Mouse (Mus musculus) stomach, postnatal 0 days (tissue): ENCODE results near the gene Ostf1. TPM values are rescaled to one million over a fixed set of nuclear protein-coding genes. Genes with fewer than 3 reads are reported as not detected.

ENCODE experiments used
- ATAC-seq: fragments of 200-750 bp; cut with Nextera tagmentation; 2 replicates; pipeline ENCODE4 v1.8.0; 2017; ENCODE audit not compliant: low FRiP score, low TSS enrichment
- DNase-seq: peaks from one replicate; pipeline ENCODE4 v3.0.0-alpha.2; 2016; ENCODE audit warnings: low spot score
- H3K27ac ChIP-seq: fragments of 300-500 bp; sonication (generic); replicated peaks from 2 replicates; pipeline ENCODE4 v1.5.1; 2014; ENCODE audit warnings: mild to moderate bottlenecking, control low read depth
- H3K27me3 ChIP-seq: fragments of 300-500 bp; sonication (generic); 2 replicates; pipeline ENCODE4 v1.6.1; 2014; ENCODE audit warnings: low read length; ENCODE audit not compliant: control insufficient read depth, insufficient read depth
- H3K36me3 ChIP-seq: fragments of 300-500 bp; sonication (generic); 2 replicates; pipeline ENCODE4 v1.6.1; 2014; ENCODE audit warnings: low read length, mixed read lengths; ENCODE audit not compliant: control insufficient read depth, insufficient read depth
- H3K4me1 ChIP-seq: fragments of 300-500 bp; sonication (generic); replicated peaks from 2 replicates; pipeline ENCODE4 v1.6.1; 2014; ENCODE audit warnings: antibody characterized with exemption; ENCODE audit not compliant: control insufficient read depth, insufficient read depth
- H3K4me2 ChIP-seq: fragments of 300-500 bp; sonication (generic); replicated peaks from 2 replicates; pipeline ENCODE4 v1.6.1; 2014; ENCODE audit warnings: low read depth, mild to moderate bottlenecking, control low read depth, moderate library complexity
- H3K4me3 ChIP-seq: fragments of 300-500 bp; sonication (generic); 2 replicates; pipeline ENCODE4 v1.5.1; 2014; ENCODE audit warnings: low read depth, low read length, control low read depth
- H3K9ac ChIP-seq: fragments of 300-500 bp; sonication (generic); 2 replicates; pipeline ENCODE4 v1.6.1; 2014; ENCODE audit warnings: mild to moderate bottlenecking, low read length, control low read depth, mixed read lengths
- H3K9me3 ChIP-seq: fragments of 300-500 bp; sonication (generic); 2 replicates; pipeline ENCODE4 v1.6.1; 2016; ENCODE audit warnings: low read length; ENCODE audit not compliant: control insufficient read depth
- CTCF ChIP-seq: IDR thresholded peaks from 2 replicates; pipeline ENCODE4 v1.5.1; 2016; ENCODE audit warnings: antibody characterized with exemption, low read depth, mild to moderate bottlenecking, moderate library complexity
- EP300 ChIP-seq: optimal IDR thresholded peaks from 2 replicates; pipeline ENCODE3; 2016; ENCODE audit warnings: antibody characterized with exemption
- WGBS: fragments of 180-500 bp; shearing (Covaris S2); extraction: QIAGEN DNeasy Blood & Tissue Kit; methylation state at CpG from one replicate; pipeline ENCODE4 v1.1.7; 2014; 5-methylcytosine and 5-hydroxymethylcytosine counted together
- polyA plus RNA-seq: library from polyadenylated mRNA; unstranded; fragments of >200 nt; fragmentation: Nextera tagmentation; extraction: Ambion mirVana; gene quantifications from 2 replicates; pipeline ENCODE4 v1.2.1, GENCODE M21; 2015

Ostf1 gene
- polyA plus RNA-seq, 1 experiment from 2014 or later = 129 TPM

- DNase-seq (no peak), ATAC-seq (no peak)
- Histone ChIP-seq H3K27ac (no peak overlapping the region), H3K4me3 (no peak overlapping the region), H3K4me1 (peaks cover 6% of the 10 kb centered on the region; the same call in 1 of the 2 replicates), H3K4me2 (no peak overlapping the region), H3K9ac (no peak overlapping the region), H3K27me3 (no peaks in the 10 kb centered on the region), H3K36me3 (no peaks in the 10 kb centered on the region), H3K9me3 (no peaks in the 10 kb centered on the region)
- TF ChIP-seq EP300 = no peak
- no peak for TF ChIP-seq CTCF
- 96% methylated on average over 7 of the region's 7 CpGs for WGBS
Observed at GRCm38 (mm10) chr19:18669551-18669950, 37.9 kb upstream of the Ostf1 start.

- Histone ChIP-seq H3K4me2 (no peak overlapping the region), H3K4me1 (no peaks in the 10 kb centered on the region), H3K4me3 (no peak overlapping the region), H3K36me3 (no peaks in the 10 kb centered on the region), H3K27me3 (no peaks in the 10 kb centered on the region), H3K27ac (no peak overlapping the region), H3K9me3 (no peaks in the 10 kb centered on the region), H3K9ac (no peak overlapping the region)
- TF ChIP-seq EP300 (no peak), CTCF (no peak)
- ATAC-seq = no peak
- WGBS = 88% methylated on average over 7 of the region's 7 CpGs
- no peak for DNase-seq
Observed at GRCm38 (mm10) chr19:18666966-18667365, 35.3 kb upstream of the Ostf1 start.

DNA sequence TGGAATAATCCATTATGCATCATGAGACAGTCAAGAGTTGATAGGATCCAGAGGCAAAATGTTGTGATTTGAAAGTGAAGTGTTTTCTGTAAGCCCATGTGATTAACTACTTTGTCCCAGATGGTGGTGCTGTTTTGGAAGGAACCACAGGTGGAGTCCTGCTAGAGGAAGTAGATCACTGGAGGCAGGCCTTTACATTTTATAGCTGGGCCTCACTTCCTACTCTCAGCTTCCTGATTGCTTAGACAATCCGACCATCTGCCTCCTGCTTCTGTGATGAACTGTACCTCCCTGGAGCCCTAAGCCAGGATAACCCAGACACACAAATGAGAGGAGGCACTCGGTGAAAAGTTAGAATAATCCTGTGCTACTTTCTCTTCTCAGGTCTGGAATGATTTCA, 32.3 kb upstream of the Ostf1 start:
- TF ChIP-seq CTCF = peak; percentile 21
- no peak for TF ChIP-seq EP300
- Histone ChIP-seq H3K36me3 (no peaks in the 10 kb centered on the region), H3K27me3 (no peaks in the 10 kb centered on the region), H3K4me3 (no peak overlapping the region), H3K4me1 (no peaks in the 10 kb centered on the region), H3K27ac (no peak overlapping the region), H3K9ac (no peak overlapping the region), H3K4me2 (no peak overlapping the region), H3K9me3 (no peaks in the 10 kb centered on the region)
- 62% methylated on average over 2 of the region's 2 CpGs for WGBS
- no peak for DNase-seq
- ATAC-seq = no peak

- no peaks in the 10 kb centered on the region for H3K9me3 ChIP-seq
- no peak overlapping the region for H3K4me3 ChIP-seq
- 33% methylated on average over 1 of the region's 1 CpGs for WGBS
- H3K9ac ChIP-seq = no peak overlapping the region
- H3K4me2 ChIP-seq = no peak overlapping the region
- DNase-seq (no peak), ATAC-seq (no peak)
- TF ChIP-seq EP300 (no peak), CTCF (no peak)
- no peaks in the 10 kb centered on the region for H3K27me3 ChIP-seq
- H3K4me1 ChIP-seq = no peaks in the 10 kb centered on the region
- H3K36me3 ChIP-seq = no peaks in the 10 kb centered on the region
- H3K27ac ChIP-seq = no peak overlapping the region
Observed at GRCm38 (mm10) chr19:18661683-18662082, 30.1 kb upstream of the Ostf1 start.

DNA sequence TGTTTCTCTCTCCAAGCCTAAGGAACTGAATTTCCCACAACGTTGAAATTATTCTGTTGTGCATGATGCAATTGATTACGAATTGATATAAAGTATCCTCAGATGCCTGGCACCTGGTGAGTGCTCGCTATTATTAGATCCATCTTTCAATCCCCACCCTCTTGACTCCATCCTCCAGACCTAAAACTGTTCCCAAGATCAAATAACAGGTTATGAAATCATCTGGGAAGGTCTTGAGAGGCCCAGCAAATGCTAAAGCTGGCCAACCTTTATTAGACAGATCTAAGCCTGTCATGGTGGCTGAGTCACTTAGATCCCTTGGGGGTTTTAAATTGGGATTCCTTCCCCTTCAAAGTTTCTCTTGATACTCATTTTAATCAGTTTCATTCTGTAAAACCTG, 28.8 kb upstream of the Ostf1 start:
- WGBS = 70% methylated on average over 3 of the region's 3 CpGs
- no peak for ATAC-seq

GRCm38 (mm10) chr19:18659349-18659748, 27.7 kb upstream of the Ostf1 start:
- Histone ChIP-seq H3K4me3 (no peak overlapping the region), H3K27me3 (no peaks in the 10 kb centered on the region), H3K27ac (no peak overlapping the region), H3K9ac (no peak overlapping the region), H3K9me3 (no peaks in the 10 kb centered on the region), H3K4me1 (no peaks in the 10 kb centered on the region), H3K36me3 (no peaks in the 10 kb centered on the region), H3K4me2 (no peak overlapping the region)
- WGBS = no CpG with 5 or more reads among the region's 1 CpGs
- no peak for DNase-seq
- TF ChIP-seq CTCF (no peak), EP300 (no peak)
- ATAC-seq = no peak

More for the DNA sequence above, 28.8 kb upstream of the Ostf1 start:
- no peaks in the 10 kb centered on the region for H3K36me3 ChIP-seq
- H3K9me3 ChIP-seq = no peaks in the 10 kb centered on the region
- no peaks in the 10 kb centered on the region for H3K4me1 ChIP-seq
- no peak overlapping the region for H3K27ac ChIP-seq
- H3K4me2 ChIP-seq = no peak overlapping the region
- H3K4me3 ChIP-seq = no peak overlapping the region
- no peak overlapping the region for H3K9ac ChIP-seq
- no peak for DNase-seq
- TF ChIP-seq CTCF = no peak
- TF ChIP-seq EP300 = no peak
- no peaks in the 10 kb centered on the region for H3K27me3 ChIP-seq
